14 mouse cellular contexts compared by ENCODE assay signal in genomic region chr11:119862523-119863299, GRCm38 (mm10). TPM values are rescaled to one million over a fixed set of nuclear protein-coding genes. Genes with fewer than 3 reads are reported as not detected.
A peak's percentile ranks its signal among the peaks of the same experiment; 100 is the strongest.
DNase-seq lines count a peak whose midpoint lies in the region; ATAC-seq and TF ChIP-seq lines count a peak whose summit lies in the region.
"Had no signal": no experiment of that assay in that cellular context is flagged by ENCODE, and none has a peak within 500 bp of the region (broad histone marks: within the 10 kb centered on the region; RNA-seq: fewer than 3 reads in every experiment).

No protein-coding gene starts in this region.

- ATAC-seq in limb, embryonic 11.5 days (ENCODE audit: insufficient number of reproducible peaks, low FRiP score, low TSS enrichment, low read depth), result no peak
- no peak for ATAC-seq in lung, postnatal 0 days

- no peak for TF ChIP-seq EP300 in lung, postnatal 0 days (IDR thresholded peaks at IDR 0.05)

- no peak for TF ChIP-seq CTCF in lung, postnatal 0 days (IDR thresholded peaks at IDR 0.05)

- peaks cover 7% of the 10 kb centered on the region for H3K79me2 ChIP-seq in macrophage (ENCODE audit: inconsistent target)

- H3K4me2 ChIP-seq in limb, embryonic 11.5 days (ENCODE audit: low read depth, severe bottlenecking), result no peak overlapping the region
- H3K4me2 ChIP-seq in lung, postnatal 0 days (replicated peaks; ENCODE audit: low read depth, low read length), result no peak overlapping the region
- H3K4me2 ChIP-seq: hindbrain, embryonic 15.5 days; limb, embryonic 15.5 days had no signal

- H3K27ac ChIP-seq in limb, embryonic 11.5 days (replicated peaks; ENCODE audit: low read depth, low read length), result 0 out of 2 replicates have a peak overlapping the region, but pooled peaks have one; percentile 12
- no peak overlapping the region for H3K27ac ChIP-seq in limb, embryonic 10.5 days
- H3K27ac ChIP-seq in macrophage, result peak overlapping the region; percentile 79
- H3K27ac ChIP-seq in lung, postnatal 0 days (ENCODE audit: low read length), result no peak overlapping the region
- H3K27ac ChIP-seq: hindbrain, embryonic 15.5 days; limb, embryonic 15.5 days had no signal

- peaks cover 5% of the 10 kb centered on the region for H3K36me3 ChIP-seq in limb, embryonic 11.5 days (ENCODE audit: control insufficient read depth, insufficient read depth, low read length)
- peaks cover 67% of the 10 kb centered on the region for H3K36me3 ChIP-seq in limb, embryonic 10.5 days
- no peaks in the 10 kb centered on the region; the same call in 1 of the 2 replicates for H3K36me3 ChIP-seq in macrophage (ENCODE audit: inconsistent target)
- peaks cover 4% of the 10 kb centered on the region; the same call in 1 of the 2 replicates for H3K36me3 ChIP-seq in lung, postnatal 0 days (ENCODE audit: insufficient read depth, low read length)

- H3K9me3 ChIP-seq in limb, embryonic 11.5 days (ENCODE audit: control insufficient read depth, low read length), result no peaks in the 10 kb centered on the region
- no peaks in the 10 kb centered on the region for H3K9me3 ChIP-seq in limb, embryonic 10.5 days (replicated peaks)
- no peaks in the 10 kb centered on the region for H3K9me3 ChIP-seq in lung, postnatal 0 days (ENCODE audit: low read length)
- H3K9me3 ChIP-seq: hindbrain, embryonic 15.5 days; limb, embryonic 15.5 days had no signal

- peaks cover 7% of the 10 kb centered on the region; the same call in 1 of the 2 replicates for H3K4me1 ChIP-seq in limb, embryonic 11.5 days (ENCODE audit: control insufficient read depth, insufficient read depth, low read length)
- peaks cover 23% of the 10 kb centered on the region for H3K4me1 ChIP-seq in limb, embryonic 10.5 days
- no peaks in the 10 kb centered on the region for H3K4me1 ChIP-seq in lung, postnatal 0 days (ENCODE audit: insufficient read depth, low read depth, low read length)

- H3K27me3 ChIP-seq in limb, embryonic 11.5 days (ENCODE audit: control insufficient read depth, insufficient read depth, low read length), result no peaks in the 10 kb centered on the region
- no peaks in the 10 kb centered on the region for H3K27me3 ChIP-seq in limb, embryonic 10.5 days (ENCODE audit: low read depth, poor library complexity, severe bottlenecking)
- no peaks in the 10 kb centered on the region for H3K27me3 ChIP-seq in lung, postnatal 0 days (replicated peaks; ENCODE audit: insufficient read depth, low read length)
- H3K27me3 ChIP-seq: hindbrain, embryonic 15.5 days; limb, embryonic 15.5 days had no signal

- H3K4me3 ChIP-seq in limb, embryonic 11.5 days (ENCODE audit: low read depth, low read length), result no peak overlapping the region
- no peak overlapping the region for H3K4me3 ChIP-seq in limb, embryonic 10.5 days
- no peak overlapping the region for H3K4me3 ChIP-seq in macrophage (ENCODE audit: inconsistent target)
- H3K4me3 ChIP-seq in lung, postnatal 0 days (ENCODE audit: low read depth, low read length), result no peak overlapping the region
- H3K4me3 ChIP-seq: hindbrain, embryonic 15.5 days; left cerebral cortex, adult 2 months; limb, embryonic 15.5 days had no signal

- WGBS in limb, embryonic 11.5 days, result 92% methylated on average over 8 of the region's 8 CpGs
- WGBS in limb, embryonic 10.5 days, result 92% methylated on average over 8 of the region's 8 CpGs
- WGBS in macrophage (ENCODE audit: missing documents), result 72% methylated on average over 8 of the region's 8 CpGs
- WGBS in lung, postnatal 0 days, result 89% methylated on average over 8 of the region's 8 CpGs

- no peak overlapping the region for H3K9ac ChIP-seq in limb, embryonic 11.5 days (ENCODE audit: low read length)
- H3K9ac ChIP-seq in lung, postnatal 0 days (replicated peaks; ENCODE audit: low read depth), result no peak overlapping the region
- H3K9ac ChIP-seq: hindbrain, embryonic 15.5 days; limb, embryonic 15.5 days had no signal

- DNase-seq in limb, embryonic 11.5 days (ENCODE audit: low spot score), result no peak
- DNase-seq in limb, embryonic 10.5 days (ENCODE audit: low spot score), result no peak
- DNase-seq in A20 (ENCODE audit: low read depth, low spot score), result peak; percentile 4
- DNase-seq in Muller cell, postnatal 12 days (ENCODE audit: inconsistent ontology term), result peak; percentile 14
- DNase-seq in right cerebral cortex, postnatal 36 days (ENCODE audit: low spot score in 2 of 2), result no peak
- no peak for DNase-seq in adrenal gland, adult 2 months
- no peak for DNase-seq in lung, postnatal 0 days (ENCODE audit: low spot score)
- DNase-seq: cerebellum, adult 18-20 months; kidney, adult 2 months; thymus, postnatal 36 days had no signal

RNA-seq across cellular contexts. Expression of gene Chmp6, which starts 50.5 kb away (rescaled TPM):
- 101 and 109 TPM in 2 replicates for polyA plus RNA-seq in limb, embryonic 11.5 days (2014; fragmentation: Nextera tagmentation; extraction: Ambion mirVana)
- polyA plus RNA-seq in limb, embryonic 10.5 days (2016; fragmentation: Nextera tagmentation; extraction: Ambion mirVana), result 123 and 127 TPM in 2 replicates
- 10 to 100 TPM in 23 of 26 experiments, 1 to 10 TPM in 3; 8.6 to 56.3 (median 27.9) TPM for total RNA-seq in macrophage (2018; cell fraction: chromatin; rRNA removed)
- 10 to 100 TPM; 21.2 to 43.4 (median 35.7) TPM for total RNA-seq in macrophage (2018; cell fraction: cytosol; rRNA removed)
- total RNA-seq in macrophage (2018; cell fraction: nucleus; rRNA removed), result 10 to 100 TPM in 25 of 26 experiments, 1 to 10 TPM in 1; 9.8 to 37.0 (median 20.1) TPM
- polyA plus RNA-seq in macrophage (2018), result 37.7 to 52.9 TPM (median 41.3 TPM) in 3 replicates
- 10 to 100 TPM; 26.0 to 34.9 TPM for total RNA-seq in adrenal gland, adult 2 months (2021)
- 56.8 and 66.5 TPM in 2 replicates for polyA plus RNA-seq in adrenal gland, adult 2 months (2012; rRNA removed)
- polyA plus RNA-seq in lung, postnatal 0 days (2015; fragmentation: Nextera tagmentation; extraction: Ambion mirVana), result 83.6 and 89.9 TPM in 2 replicates

Comparison
In these comparisons a context has a peak if more than half of its experiments do, and no peak if none do; other contexts are left out.
1. H3K27ac ChIP-seq: peak in limb, embryonic 11.5 days (single experiment) and macrophage (single experiment); none in limb, embryonic 10.5 days (single experiment) and lung, postnatal 0 days (single experiment).
2. DNase-seq: peak in A20 (single experiment) and Muller cell, postnatal 12 days (single experiment); none in limb, embryonic 11.5 days (single experiment), limb, embryonic 10.5 days (single experiment), right cerebral cortex, postnatal 36 days (0 of 2), adrenal gland, adult 2 months (single experiment) and lung, postnatal 0 days (single experiment).